Mouse (Mus musculus): Measurements from ENCODE around the gene Crnkl1. TPM values are rescaled to one million over a fixed set of nuclear protein-coding genes. Genes with fewer than 3 reads are reported as not detected.

The Crnkl1 gene
- 36.1 and 38.4 TPM in 2 replicates for polyA plus RNA-seq (2016; fragmentation: Nextera tagmentation; extraction: Ambion mirVana)

- no peaks in the 10 kb centered on the region for H3K27me3 ChIP-seq
- peak within 1 kb of the TSS; percentile 61 for H3K9ac ChIP-seq (replicated peaks)
- no peaks in the 10 kb centered on the region for H3K9me3 ChIP-seq
- peaks cover 29% of the 10 kb centered on the region for H3K36me3 ChIP-seq
- no peak within 1 kb of the TSS for H3K27ac ChIP-seq
- H3K4me3 ChIP-seq (replicated peaks): peak within 1 kb of the TSS; percentile 86
- WGBS: under 1% methylated on average over 61 of the region's 61 CpGs
- peak; percentile 98 for ATAC-seq (ENCODE audit: insufficient number of reproducible peaks, insufficient read depth, low FRiP score, low TSS enrichment, low read depth)
- peak within 1 kb of the TSS; percentile 89 for H3K4me2 ChIP-seq
- peaks cover 8% of the 10 kb centered on the region for H3K4me1 ChIP-seq (replicated peaks)
Measured at GRCm38 (mm10) chr2:145934339-145935231, at the start of gene Crnkl1, which contains the start of gene Cfap61. Gene Crnkl1 (minus strand): TSS chr2:145935014. Gene Cfap61 (plus strand): TSS chr2:145934784.

GRCm38 (mm10) chr2:145982317-145983045 is 47.7 kb upstream of the Crnkl1 start:
- WGBS: 75% methylated on average over 9 of the region's 9 CpGs
- Histone ChIP-seq H3K4me3 (replicated peaks) (no peak overlapping the region), H3K4me1 (replicated peaks) (peaks cover 15% of the 10 kb centered on the region; the same call in 1 of the 2 replicates), H3K9me3 (no peaks in the 10 kb centered on the region), H3K27me3 (no peaks in the 10 kb centered on the region), H3K4me2 (no peak overlapping the region), H3K36me3 (no peaks in the 10 kb centered on the region), H3K9ac (replicated peaks) (no peak overlapping the region), H3K27ac (no peak overlapping the region)
- no peak for ATAC-seq (ENCODE audit: insufficient number of reproducible peaks, insufficient read depth, low FRiP score, low TSS enrichment, low read depth)

- no peaks in the 10 kb centered on the region for H3K27me3 ChIP-seq
- H3K4me2 ChIP-seq: no peak overlapping the region
- ATAC-seq (ENCODE audit: insufficient number of reproducible peaks, insufficient read depth, low FRiP score, low TSS enrichment, low read depth): no peak
- no peaks in the 10 kb centered on the region for H3K36me3 ChIP-seq
- peak overlapping the region; percentile 41; the same call in 1 of the 2 replicates for H3K27ac ChIP-seq
- no peak overlapping the region for H3K4me3 ChIP-seq (replicated peaks)
- peaks cover 15% of the 10 kb centered on the region; the same call in 1 of the 2 replicates for H3K4me1 ChIP-seq (replicated peaks)
- no peak overlapping the region for H3K9ac ChIP-seq (replicated peaks)
- H3K9me3 ChIP-seq: no peaks in the 10 kb centered on the region
- WGBS: 26% methylated on average over 6 of the region's 6 CpGs
Measured at GRCm38 (mm10) chr2:145981699-145982112, 46.9 kb upstream of the Crnkl1 start.

GRCm38 (mm10) chr2:145980881-145981280 is 46.1 kb upstream of the Crnkl1 start:
- H3K36me3 ChIP-seq: no peaks in the 10 kb centered on the region
- no peaks in the 10 kb centered on the region for H3K27me3 ChIP-seq
- no peak overlapping the region for H3K27ac ChIP-seq
- no peak overlapping the region for H3K4me3 ChIP-seq (replicated peaks)
- H3K9ac ChIP-seq (replicated peaks): no peak overlapping the region
- no peak for ATAC-seq (ENCODE audit: insufficient number of reproducible peaks, insufficient read depth, low FRiP score, low TSS enrichment, low read depth)
- H3K9me3 ChIP-seq: no peaks in the 10 kb centered on the region
- H3K4me1 ChIP-seq (replicated peaks): peaks cover 15% of the 10 kb centered on the region; the same call in 1 of the 2 replicates
- WGBS: 86% methylated on average over 9 of the region's 9 CpGs
- H3K4me2 ChIP-seq: no peak overlapping the region

GRCm38 (mm10) chr2:145979616-145980015 is 44.8 kb upstream of the Crnkl1 start:
- no peak for ATAC-seq (ENCODE audit: insufficient number of reproducible peaks, insufficient read depth, low FRiP score, low TSS enrichment, low read depth)
- H3K36me3 ChIP-seq: no peaks in the 10 kb centered on the region
- no peak overlapping the region for H3K4me2 ChIP-seq
- H3K27me3 ChIP-seq: no peaks in the 10 kb centered on the region
- H3K4me1 ChIP-seq (replicated peaks): peaks cover 15% of the 10 kb centered on the region; the same call in 1 of the 2 replicates
- no peak overlapping the region for H3K9ac ChIP-seq (replicated peaks)
- WGBS: 51% methylated on average over 4 of the region's 4 CpGs
- no peak overlapping the region for H3K4me3 ChIP-seq (replicated peaks)
- no peaks in the 10 kb centered on the region for H3K9me3 ChIP-seq
- no peak overlapping the region for H3K27ac ChIP-seq

GRCm38 (mm10) chr2:145972571-145972970 is 37.8 kb upstream of the Crnkl1 start:
- WGBS: 91% methylated on average over 4 of the region's 4 CpGs
- no peak for ATAC-seq (ENCODE audit: insufficient number of reproducible peaks, insufficient read depth, low FRiP score, low TSS enrichment, low read depth)
- H3K9ac ChIP-seq (replicated peaks): no peak overlapping the region

DNA sequence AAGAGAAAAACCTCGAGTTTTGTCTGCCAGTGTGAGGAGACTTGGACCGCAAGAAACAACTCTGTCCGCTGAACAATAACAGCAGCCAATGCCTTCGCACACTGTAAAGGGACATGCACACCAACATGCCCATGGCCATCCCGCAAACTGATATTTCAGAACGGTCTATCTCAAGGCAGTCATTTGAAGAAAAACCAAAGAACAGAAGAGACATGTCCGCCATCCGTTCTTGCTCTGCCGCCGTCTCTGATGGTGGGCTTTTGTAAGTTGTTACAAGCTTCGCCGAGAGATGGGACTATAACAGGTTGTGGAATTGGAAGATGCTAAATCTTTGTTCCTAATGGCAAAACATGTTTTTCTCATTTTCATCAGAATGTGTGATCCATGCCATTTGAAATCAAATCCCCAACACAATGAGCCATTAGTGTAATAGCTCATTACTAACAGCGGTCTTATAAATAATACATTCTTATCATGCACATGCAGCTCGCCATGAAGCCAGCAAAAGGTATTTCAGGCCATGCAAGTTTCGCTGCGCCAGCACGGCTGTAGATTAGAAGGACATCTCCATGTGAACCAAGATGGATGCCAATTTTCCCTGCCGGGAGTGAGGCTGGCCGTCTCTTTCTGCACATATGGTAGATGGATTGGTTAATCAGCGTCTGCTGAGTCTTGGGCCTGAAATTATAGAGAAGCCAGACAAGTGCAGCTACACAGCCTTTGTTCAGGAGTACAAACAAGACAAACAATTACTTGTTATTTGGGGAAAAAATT is 36.6 kb upstream of the Crnkl1 start:
- Histone ChIP-seq H3K9me3 (no peaks in the 10 kb centered on the region), H3K36me3 (no peaks in the 10 kb centered on the region), H3K4me2 (no peak overlapping the region), H3K4me3 (replicated peaks) (no peak overlapping the region), H3K4me1 (replicated peaks) (no peaks in the 10 kb centered on the region), H3K27me3 (no peaks in the 10 kb centered on the region), H3K9ac (replicated peaks) (no peak overlapping the region), H3K27ac (no peak overlapping the region)
- ATAC-seq (ENCODE audit: insufficient number of reproducible peaks, insufficient read depth, low FRiP score, low TSS enrichment, low read depth): no peak
- WGBS: 88% methylated on average over 20 of the region's 20 CpGs

More at GRCm38 (mm10) chr2:145972571-145972970, 37.8 kb upstream of the Crnkl1 start:
- H3K4me2 ChIP-seq: no peak overlapping the region
- no peaks in the 10 kb centered on the region for H3K4me1 ChIP-seq (replicated peaks)
- H3K9me3 ChIP-seq: no peaks in the 10 kb centered on the region
- H3K27ac ChIP-seq: no peak overlapping the region
- no peaks in the 10 kb centered on the region for H3K36me3 ChIP-seq
- H3K4me3 ChIP-seq (replicated peaks): no peak overlapping the region
- no peaks in the 10 kb centered on the region for H3K27me3 ChIP-seq

DNA sequence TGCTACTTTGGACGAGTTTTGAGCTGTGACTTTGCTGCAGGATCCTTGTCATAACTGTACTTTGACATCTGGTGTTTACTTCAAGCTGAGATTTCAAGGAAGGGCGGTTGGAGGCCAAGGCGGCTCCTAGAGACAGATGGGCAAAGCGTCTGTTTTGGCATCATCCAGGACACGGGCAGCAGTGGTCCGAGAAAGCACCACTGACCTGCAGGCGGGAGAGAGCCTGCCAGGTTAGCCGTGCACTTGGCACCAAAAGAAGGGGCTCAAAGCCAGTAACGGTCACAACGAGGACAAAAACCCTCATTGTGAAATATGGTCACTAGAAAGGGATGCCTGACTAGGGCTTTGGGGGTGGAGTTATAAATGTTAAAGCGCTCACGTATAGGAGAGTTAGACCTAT is 35.9 kb upstream of the Crnkl1 start:
- no peaks in the 10 kb centered on the region for H3K36me3 ChIP-seq
- no peak overlapping the region for H3K27ac ChIP-seq
- H3K4me3 ChIP-seq (replicated peaks): no peak overlapping the region
- no peak overlapping the region for H3K9ac ChIP-seq (replicated peaks)
- H3K27me3 ChIP-seq: no peaks in the 10 kb centered on the region
- ATAC-seq (ENCODE audit: insufficient number of reproducible peaks, insufficient read depth, low FRiP score, low TSS enrichment, low read depth): no peak
- H3K4me2 ChIP-seq: no peak overlapping the region
- H3K4me1 ChIP-seq (replicated peaks): no peaks in the 10 kb centered on the region
- 88% methylated on average over 12 of the region's 12 CpGs for WGBS
- no peaks in the 10 kb centered on the region for H3K9me3 ChIP-seq

DNA sequence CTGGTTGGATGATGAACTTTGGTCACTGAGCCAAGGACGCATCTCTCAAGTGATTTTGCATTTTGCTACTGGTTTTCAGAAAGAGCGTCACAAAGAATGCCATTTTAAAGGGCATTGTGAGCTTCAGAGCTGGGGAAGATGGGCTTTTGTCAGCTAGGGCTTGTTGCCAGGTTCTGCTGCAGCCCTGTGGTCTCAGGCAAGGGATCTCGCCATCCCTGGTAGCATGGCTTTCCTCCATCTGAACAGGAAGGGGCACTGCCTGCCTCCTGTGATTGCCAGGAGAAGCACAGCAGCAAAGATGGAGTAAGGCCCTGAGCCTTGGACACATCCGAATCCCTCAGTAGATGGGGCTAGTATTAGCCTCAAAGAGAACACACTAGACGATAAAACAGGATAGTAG is 27.0 kb upstream of the Crnkl1 start:
- Histone ChIP-seq H3K4me2 (no peak overlapping the region), H3K9ac (replicated peaks) (no peak overlapping the region)

GRCm38 (mm10) chr2:145958551-145958950 is 23.7 kb upstream of the Crnkl1 start:
- no peaks in the 10 kb centered on the region for H3K36me3 ChIP-seq
- no peak overlapping the region for H3K4me3 ChIP-seq (replicated peaks)

More for the DNA sequence above, 27.0 kb upstream of the Crnkl1 start:
- Histone ChIP-seq H3K36me3 (no peaks in the 10 kb centered on the region), H3K27ac (no peak overlapping the region), H3K27me3 (0 out of 2 replicates have a peak, but pooled peaks cover 2% of the 10 kb centered on the region), H3K9me3 (no peaks in the 10 kb centered on the region), H3K4me3 (replicated peaks) (no peak overlapping the region), H3K4me1 (replicated peaks) (no peaks in the 10 kb centered on the region)
- 87% methylated on average over 5 of the region's 5 CpGs for WGBS
- no peak for ATAC-seq (ENCODE audit: insufficient number of reproducible peaks, insufficient read depth, low FRiP score, low TSS enrichment, low read depth)

More at GRCm38 (mm10) chr2:145958551-145958950, 23.7 kb upstream of the Crnkl1 start:
- H3K9ac ChIP-seq (replicated peaks): no peak overlapping the region
- no peak overlapping the region for H3K4me2 ChIP-seq
- H3K27me3 ChIP-seq: 0 out of 2 replicates have a peak, but pooled peaks cover 2% of the 10 kb centered on the region
- H3K9me3 ChIP-seq: no peaks in the 10 kb centered on the region
- H3K27ac ChIP-seq: no peak overlapping the region
- 87% methylated on average over 7 of the region's 7 CpGs for WGBS
- no peak for ATAC-seq (ENCODE audit: insufficient number of reproducible peaks, insufficient read depth, low FRiP score, low TSS enrichment, low read depth)
- no peaks in the 10 kb centered on the region for H3K4me1 ChIP-seq (replicated peaks)

Measured in limb, embryonic 12.5 days (tissue).